Mouse (Mus musculus) gastrocnemius, adult 8-10 months (tissue): ENCODE measurements around the gene Rangrf. TPM values are rescaled to one million over a fixed set of nuclear protein-coding genes. Genes with fewer than 3 reads are reported as not detected.
A peak's percentile ranks its signal among the peaks of the same experiment; 100 is the strongest.
"Not testable (repeated sequence)": the region's sequence is repeated elsewhere in the genome, so short reads cannot be mapped to it uniquely, and the experiment has no call there.

ENCODE experiments used
- DNase-seq, 2 experiments: peaks; one replicate each; pipeline ENCODE4 v3.0.0; 2022; ENCODE audit warnings: low spot score in 2 of 2
- microRNA-seq: library from miRNA; unstranded; fragments of <30 nt; microRNA quantifications from one replicate; pipeline ENCODE4 v1.2.0, GENCODE M21; 2022
- total RNA-seq, 4 experiments: library from RNA; stranded (reverse); gene quantifications; 2 replicates each; pipeline ENCODE4 v1.2.4; 2022

The Rangrf gene
- total RNA-seq, 4 experiments from 2014 or later, result 59.5 to 84.1 (median 69.6) TPM

DNA sequence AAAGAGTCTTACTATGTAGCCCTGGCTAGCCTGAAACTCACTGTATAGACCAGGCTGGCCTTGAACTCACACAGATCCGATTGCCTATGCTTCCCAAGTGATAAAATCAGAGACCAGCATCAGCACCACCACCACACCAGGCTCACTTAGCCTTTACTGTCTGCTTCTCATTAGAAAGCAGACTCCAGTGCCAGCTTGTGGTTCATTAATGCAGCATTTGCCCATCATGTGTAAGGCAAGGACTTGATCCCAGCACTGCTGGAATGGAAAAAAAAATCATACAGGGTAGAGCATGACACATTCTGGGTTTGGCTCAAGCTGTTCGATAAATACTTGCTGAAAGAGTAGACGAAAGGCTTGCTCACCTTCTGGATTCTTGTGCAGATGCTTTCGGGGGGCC, 29.0 kb downstream of the Rangrf start:
- no peak for DNase-seq

DNA sequence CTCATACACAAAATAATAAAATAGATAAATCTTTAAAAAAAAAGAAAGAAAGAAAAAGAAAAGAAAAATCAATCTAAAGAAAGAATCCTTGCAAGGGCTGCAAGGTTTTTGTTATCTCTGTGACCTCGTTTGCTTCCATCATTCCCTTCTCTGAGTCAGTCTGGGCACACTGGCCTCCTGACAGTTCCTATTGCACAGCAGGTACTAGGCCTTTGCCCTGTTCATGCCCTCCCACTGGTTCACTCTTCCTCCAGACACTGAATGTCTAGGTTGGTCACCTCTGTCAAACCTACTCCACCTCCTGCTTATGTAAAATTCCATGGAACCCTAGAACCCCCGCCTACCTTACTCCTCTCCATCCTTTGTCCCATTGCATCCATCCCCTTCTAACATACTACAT, 29.7 kb downstream of the Rangrf start:
- no peak for DNase-seq

DNA sequence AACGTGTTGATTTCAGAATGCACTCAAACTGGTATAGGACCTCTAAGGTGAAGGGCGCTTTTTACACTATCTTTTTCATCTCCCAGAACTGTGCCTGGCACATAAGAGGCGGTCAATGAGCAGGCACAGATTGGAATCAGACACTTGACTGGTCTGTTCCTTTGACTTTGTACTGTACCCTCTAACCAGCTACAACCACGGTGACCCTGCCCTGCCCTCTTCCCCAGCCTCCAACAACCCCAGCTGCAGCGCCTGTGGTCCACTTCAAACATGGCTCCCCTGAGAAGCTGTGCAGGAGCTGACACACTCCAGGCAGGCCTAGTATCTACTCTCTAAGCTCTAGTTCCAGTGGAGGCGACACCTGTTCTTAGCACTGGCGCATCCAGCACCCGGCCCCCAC, 32.3 kb downstream of the Rangrf start:
- DNase-seq, result no peak

DNA sequence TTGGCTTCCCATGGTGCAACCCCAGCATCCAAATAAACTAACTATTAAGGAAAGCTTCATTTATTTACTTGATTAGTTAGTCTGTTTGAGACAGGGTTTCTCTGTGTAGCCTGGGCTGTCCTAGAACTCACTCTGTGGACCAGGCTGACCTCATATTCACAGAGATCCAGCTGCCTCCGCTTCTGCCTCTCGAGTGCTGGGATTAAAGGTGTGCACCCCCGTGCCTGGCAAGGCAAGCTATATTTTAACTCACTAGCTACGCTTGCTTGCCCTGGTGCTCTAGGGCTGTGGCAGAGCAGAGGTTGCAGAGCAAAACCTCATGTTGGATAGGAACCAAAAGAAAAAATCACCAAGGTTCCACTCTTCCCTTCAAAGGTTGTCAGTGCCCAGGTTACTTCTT, 34.5 kb downstream of the Rangrf start:
- DNase-seq, result no peak

DNA sequence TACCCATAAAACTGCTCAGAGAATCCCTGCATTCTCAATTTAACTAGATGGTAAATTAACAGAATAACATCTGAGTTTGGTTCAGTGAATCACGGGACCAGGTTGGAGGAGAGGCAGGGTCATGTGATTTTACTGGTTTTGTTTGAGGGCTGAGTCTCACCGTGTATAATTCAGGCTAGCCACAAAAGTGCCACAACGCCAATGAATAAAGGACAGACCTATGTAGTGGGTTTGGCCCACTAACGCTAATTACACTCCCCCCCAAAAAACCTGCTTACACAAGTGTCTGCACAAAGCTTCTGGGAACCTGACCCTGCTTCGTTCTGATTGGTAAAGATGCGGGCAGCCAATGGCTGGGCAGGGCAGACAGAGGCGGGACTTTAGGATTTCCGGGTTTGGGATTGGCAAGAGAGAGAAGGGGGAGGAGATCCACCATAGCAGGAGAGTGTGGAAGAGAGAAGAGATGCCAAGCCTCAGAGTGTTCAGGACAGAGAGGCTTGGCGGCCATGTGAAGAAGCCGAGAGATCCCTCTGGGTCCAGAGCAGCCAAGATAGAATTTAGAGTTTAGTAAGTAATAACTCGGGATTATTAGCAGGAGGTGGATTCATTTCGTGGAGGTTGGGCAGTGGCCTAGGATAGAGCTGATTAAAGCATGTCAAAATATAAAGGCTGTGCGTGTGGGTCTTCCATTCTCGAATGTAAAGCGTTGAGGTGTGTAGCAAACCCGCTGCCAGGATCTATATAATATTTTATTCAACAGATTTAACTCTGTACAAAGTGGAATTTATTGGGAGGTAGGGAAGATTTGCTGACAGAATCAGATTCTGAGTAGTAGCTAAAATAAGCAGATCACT, 35.3 kb downstream of the Rangrf start:
- peak; percentile 85 to 87 for DNase-seq

DNA sequence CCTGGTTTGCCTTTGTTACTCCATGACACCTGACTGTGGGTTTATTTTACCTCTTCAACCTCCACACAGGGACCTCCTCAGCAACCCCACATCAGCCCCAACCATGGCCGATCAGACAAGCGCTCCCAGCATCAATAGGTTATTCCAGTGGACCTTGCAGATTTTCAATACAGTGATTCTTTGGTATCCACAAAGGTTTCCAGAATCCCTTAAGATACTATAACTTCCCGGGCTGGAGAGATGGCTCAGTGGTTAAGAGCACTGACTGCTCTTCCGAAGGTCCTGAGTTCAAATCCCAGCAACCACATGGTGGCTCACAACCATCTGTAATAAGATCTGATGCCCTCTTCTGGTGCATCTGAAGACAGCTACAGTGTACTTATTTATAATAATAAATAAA, 38.0 kb downstream of the Rangrf start:
- not testable (repeated sequence) for DNase-seq

DNA sequence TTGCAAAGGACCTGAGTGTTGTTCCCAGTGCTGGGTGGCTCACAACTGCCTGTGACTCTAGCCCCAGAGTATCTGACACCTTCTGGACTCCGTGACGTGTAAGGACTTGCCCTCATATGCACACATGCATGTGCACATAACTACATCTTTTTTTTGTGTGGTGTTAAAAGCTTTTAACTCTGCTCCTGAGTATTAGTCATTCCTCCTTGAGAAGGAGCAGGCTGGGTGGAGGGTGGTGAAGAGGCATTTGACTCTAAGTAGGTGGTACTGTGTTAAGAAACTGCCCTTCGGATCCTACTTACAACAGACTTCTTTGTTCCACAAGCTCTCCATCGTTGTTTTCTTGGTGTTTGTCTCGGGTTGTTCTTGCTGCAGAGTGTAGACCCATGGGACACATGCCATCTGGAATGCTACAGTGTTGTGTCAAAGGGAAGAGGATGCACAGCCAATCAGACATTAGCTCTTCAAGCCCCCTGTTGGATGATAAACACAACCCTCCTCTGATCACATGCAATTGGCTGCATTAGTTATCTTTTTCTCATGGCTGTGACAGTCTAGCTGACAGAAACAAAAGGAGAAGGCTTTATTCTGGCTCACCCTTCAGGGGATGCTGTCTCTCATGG, 41.0 kb downstream of the Rangrf start:
- DNase-seq, result no peak

DNA sequence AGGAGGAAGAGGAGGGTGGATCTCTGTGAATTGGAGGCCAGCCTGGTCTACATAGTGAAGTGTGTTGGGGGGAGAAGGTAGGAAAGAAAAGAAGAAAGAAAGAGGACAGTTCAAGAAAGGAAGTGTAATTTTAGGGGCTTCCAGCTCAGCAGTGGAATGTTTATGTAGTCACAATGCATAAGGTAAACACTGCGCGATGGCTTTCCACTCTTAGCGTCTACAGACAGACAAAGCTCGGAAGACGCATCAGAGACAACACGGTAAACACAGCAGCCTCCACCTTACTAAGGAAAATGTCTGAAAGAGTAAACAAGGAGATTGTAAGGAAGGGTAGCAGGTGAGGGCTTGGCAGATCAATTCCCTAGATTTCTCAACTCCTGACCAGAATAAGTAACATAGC, 45.0 kb downstream of the Rangrf start:
- DNase-seq, result no peak

DNA sequence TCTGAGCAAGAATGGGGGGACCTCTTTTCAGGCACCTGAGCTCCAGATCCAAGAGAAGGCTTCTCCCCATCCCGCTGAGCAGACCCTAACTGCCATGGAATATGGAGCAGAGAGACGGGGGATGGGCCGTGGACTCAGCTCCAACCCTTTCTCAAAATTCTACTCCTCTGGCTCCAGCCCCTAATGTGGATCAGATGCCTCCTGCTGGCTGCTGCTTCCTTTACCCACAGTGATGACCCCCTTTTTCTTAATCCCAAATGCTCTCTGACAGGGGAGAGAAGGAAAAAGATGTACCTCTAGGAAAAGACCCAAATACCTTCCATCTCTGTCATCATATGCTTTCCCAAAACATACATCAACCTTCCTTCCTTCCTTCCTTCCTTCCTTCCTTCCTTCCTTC, 48.0 kb downstream of the Rangrf start, which contains the start of gene Odf4:
Gene Odf4, minus strand, starts transcription at position 101 of the 400 bp plus-strand sequence.
- DNase-seq, result no peak

DNA sequence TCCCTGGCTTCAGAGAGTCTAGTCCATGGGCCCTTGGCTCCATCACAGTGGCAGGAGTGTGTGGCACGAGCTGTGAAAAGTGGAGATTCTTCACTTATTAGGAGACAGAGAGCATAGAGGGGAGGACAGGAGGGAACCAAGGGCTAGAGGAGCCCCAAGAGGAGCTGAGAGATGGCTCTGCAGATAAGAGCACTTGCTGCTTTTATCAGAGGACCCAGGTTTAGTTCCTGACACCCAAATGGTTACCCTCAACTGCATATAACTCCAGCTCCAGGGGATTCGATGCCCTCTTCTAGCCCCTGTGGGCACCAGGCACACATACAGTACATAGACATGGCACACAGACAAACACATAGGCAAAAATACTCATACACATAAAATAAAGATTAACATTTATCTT, 50.2 kb downstream of the Rangrf start:
- DNase-seq, result no peak

DNA sequence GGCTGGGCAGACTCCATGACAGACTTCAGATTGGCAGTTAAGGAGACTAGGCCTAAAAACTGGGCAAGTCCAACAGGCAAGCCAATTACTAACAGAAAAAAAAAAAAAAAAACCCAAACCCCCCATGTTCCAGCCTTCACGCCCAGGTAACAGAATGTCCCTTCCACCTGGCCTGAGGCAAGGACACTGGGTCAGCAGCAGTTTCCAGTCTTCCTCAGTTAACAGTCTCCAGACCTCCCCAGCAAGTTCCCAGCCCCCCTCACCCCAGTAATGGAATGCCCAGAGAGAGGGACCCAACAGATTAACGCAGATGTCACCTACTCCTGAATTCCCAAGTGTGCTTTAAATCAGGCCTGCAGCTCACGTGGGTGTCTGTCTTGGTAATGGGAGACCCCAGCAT, 51.8 kb downstream of the Rangrf start:
- DNase-seq, result no peak

Small RNA genes within 50 kb of the gene (microRNA-seq; reads per million reads assigned to microRNA genes)
- gene Mir3062, result not detected

Other genes starting within 250 kb of the Rangrf start
- 10 to 100 TPM; 70.5 to 96.6 (median 85.7) TPM for gene Ndel1, start 103.3 kb downstream of the Rangrf start, total RNA-seq
- under 1 TPM in 1 of 4 experiments, not detected in 3; 0.10 TPM for gene Rnf222, start 86.6 kb downstream of the Rangrf start, total RNA-seq
- 100 to 1,000 TPM; 671 to 819 (median 724) TPM for gene Rpl26, start 73.6 kb downstream of the Rangrf start, total RNA-seq
- not detected for gene Odf4, start 48.1 kb downstream of the Rangrf start, total RNA-seq
- gene Arhgef15, start 17.7 kb downstream of the Rangrf start, total RNA-seq, result 1 to 10 TPM; 5.3 to 8.1 (median 6.6) TPM
- 1 to 10 TPM; 3.5 to 4.8 (median 4.3) TPM for gene Slc25a35, start 7.1 kb downstream of the Rangrf start, total RNA-seq
- gene Pfas, start 33.3 kb upstream of the Rangrf start, total RNA-seq, result 1 to 10 TPM; 4.9 to 9.3 (median 7.4) TPM
- 10 to 100 TPM; 10.1 to 12.7 (median 11.0) TPM for gene Ctc1, start 40.7 kb upstream of the Rangrf start, total RNA-seq
- gene Aurkb, start 70.5 kb upstream of the Rangrf start, total RNA-seq, result under 1 TPM in 1 of 4 experiments, not detected in 3; 0.35 TPM
- 10 to 100 TPM; 22.4 to 26.2 (median 23.7) TPM for gene Borcs6, start 84.5 kb upstream of the Rangrf start, total RNA-seq
- gene Tmem107, start 95.6 kb upstream of the Rangrf start, total RNA-seq, result 1 to 10 TPM; 2.9 to 7.0 (median 5.2) TPM
- gene Vamp2, start 113.3 kb upstream of the Rangrf start, total RNA-seq, result 10 to 100 TPM; 31.4 to 39.6 (median 35.6) TPM
- 10 to 100 TPM; 58.8 to 81.4 (median 70.4) TPM for gene Per1, start 120.0 kb upstream of the Rangrf start, total RNA-seq
- gene Hes7, start 145.2 kb upstream of the Rangrf start, total RNA-seq, result not detected
- under 1 TPM in 1 of 4 experiments, not detected in 3; 0.18 TPM for gene 9130213A22Rik, start 147.4 kb upstream of the Rangrf start, total RNA-seq
- gene Aloxe3, start 150.7 kb upstream of the Rangrf start, total RNA-seq, result under 1 TPM in 1 of 4 experiments, not detected in 3; 0.21 TPM
- not detected for gene Alox12b, start 181.8 kb upstream of the Rangrf start, total RNA-seq
- not detected for gene Alox8, start 222.7 kb upstream of the Rangrf start, total RNA-seq